Mouse (Mus musculus): Measurements from ENCODE around the gene Notum.
"Not testable (repeated sequence)": the region's sequence is repeated elsewhere in the genome, so short reads cannot be mapped to it uniquely, and the experiment has no call there.

Notum gene

GRCm38 (mm10) chr11:120675875-120676274, 14.9 kb upstream of the Notum start:
- DNase-seq (ENCODE audit: low read depth in 1 of 2, low spot score in 2 of 2): not testable (repeated sequence)

- DNase-seq (ENCODE audit: low read depth in 1 of 2, low spot score in 2 of 2): no peak
These were observed 12.7 kb upstream of the Notum start for GRCm38 (mm10) chr11:120673594-120674122.

GRCm38 (mm10) chr11:120672687-120673593, 12.0 kb upstream of the Notum start, which contains the start of gene Aspscr1:
Gene Aspscr1, plus strand, starts transcription at chr11:120672973.
- DNase-seq (ENCODE audit: low read depth in 1 of 2, low spot score in 2 of 2): peak; percentile 85 to 90

GRCm38 (mm10) chr11:120666617-120667016, 5.6 kb upstream of the Notum start:
- DNase-seq (ENCODE audit: low read depth in 1 of 2, low spot score in 2 of 2): no peak

- no peak for DNase-seq (ENCODE audit: low read depth in 1 of 2, low spot score in 2 of 2)
These were observed 4.4 kb upstream of the Notum start for GRCm38 (mm10) chr11:120665406-120665805.

GRCm38 (mm10) chr11:120663714-120664113, 2.7 kb upstream of the Notum start:
- DNase-seq (ENCODE audit: low read depth in 1 of 2, low spot score in 2 of 2): no peak

- no peak for DNase-seq (ENCODE audit: low read depth in 1 of 2, low spot score in 2 of 2)
These were observed 1.8 kb upstream of the Notum start for GRCm38 (mm10) chr11:120662759-120663158.

GRCm38 (mm10) chr11:120660301-120661075, 487 bp downstream of the Notum start:
- no peak for DNase-seq (ENCODE audit: low read depth in 1 of 2, low spot score in 2 of 2)

- no peak for DNase-seq (ENCODE audit: low read depth in 1 of 2, low spot score in 2 of 2)
These were observed 1.3 kb downstream of the Notum start for GRCm38 (mm10) chr11:120659509-120660300.

GRCm38 (mm10) chr11:120658876-120659410, 2.0 kb downstream of the Notum start:
- peak in 1 of 2 experiments; percentile 47 for DNase-seq (ENCODE audit: low read depth in 1 of 2, low spot score in 2 of 2)

- DNase-seq (ENCODE audit: low read depth in 1 of 2, low spot score in 2 of 2): no peak
These were observed 3.7 kb downstream of the Notum start for GRCm38 (mm10) chr11:120657301-120657700.

- no peak for DNase-seq (ENCODE audit: low read depth in 1 of 2, low spot score in 2 of 2)
These were observed 6.2 kb downstream of the Notum start for GRCm38 (mm10) chr11:120654741-120655140.

- DNase-seq (ENCODE audit: low read depth in 1 of 2, low spot score in 2 of 2): no peak
These were observed 9.1 kb downstream of the Notum start for GRCm38 (mm10) chr11:120651872-120652271.

GRCm38 (mm10) chr11:120648001-120648476, 12.9 kb downstream of the Notum start, which contains the start of gene Myadml2:
Gene Myadml2, minus strand, starts transcription at chr11:120648158.
- no peak for DNase-seq (ENCODE audit: low read depth in 1 of 2, low spot score in 2 of 2)

GRCm38 (mm10) chr11:120647047-120647830, 13.7 kb downstream of the Notum start:
- no peak for DNase-seq (ENCODE audit: low read depth in 1 of 2, low spot score in 2 of 2)

GRCm38 (mm10) chr11:120643601-120643987, 17.4 kb downstream of the Notum start, which contains the start of gene Pycr1:
Gene Pycr1, minus strand, starts transcription at chr11:120643769.
- peak; percentile 67 to 78 for DNase-seq (ENCODE audit: low read depth in 1 of 2, low spot score in 2 of 2)

- no peak for DNase-seq (ENCODE audit: low read depth in 1 of 2, low spot score in 2 of 2)
These were observed 17.9 kb downstream of the Notum start for GRCm38 (mm10) chr11:120642939-120643600.

GRCm38 (mm10) chr11:120641869-120642268, 19.1 kb downstream of the Notum start:
- DNase-seq (ENCODE audit: low read depth in 1 of 2, low spot score in 2 of 2): no peak

GRCm38 (mm10) chr11:120641255-120641654, 19.7 kb downstream of the Notum start:
- no peak for DNase-seq (ENCODE audit: low read depth in 1 of 2, low spot score in 2 of 2)

Data from monocyte, adult 2 months (primary cell).